Mouse (Mus musculus) urinary bladder, postnatal 25 days (tissue): ENCODE data around the gene Olfr524.

Source experiments
- DNase-seq: peaks from one replicate; pipeline ENCODE4 v3.0.0; 2022; ENCODE audit warnings: low spot score

Olfr524 gene

GRCm38 (mm10) chr7:140186646-140187620, 18.8 kb downstream of the Olfr524 start:
- peak; percentile 9 for DNase-seq

GRCm38 (mm10) chr7:140184206-140184605, 21.6 kb downstream of the Olfr524 start:
- DNase-seq, result no peak

GRCm38 (mm10) chr7:140180692-140181091, 25.1 kb downstream of the Olfr524 start:
- no peak for DNase-seq

GRCm38 (mm10) chr7:140179176-140179575, 26.6 kb downstream of the Olfr524 start:
- no peak for DNase-seq

- DNase-seq, result no peak
Measured at GRCm38 (mm10) chr7:140172936-140173335, 32.8 kb downstream of the Olfr524 start, which contains the start of gene Olfr523. TSS of gene Olfr523 (plus strand) at chr7:140173217.

GRCm38 (mm10) chr7:140170863-140171262, 34.9 kb downstream of the Olfr524 start:
- DNase-seq, result no peak

GRCm38 (mm10) chr7:140169386-140169785, 36.4 kb downstream of the Olfr524 start:
- no peak for DNase-seq

- DNase-seq, result no peak
Measured at GRCm38 (mm10) chr7:140167950-140168349, 37.8 kb downstream of the Olfr524 start.

GRCm38 (mm10) chr7:140164664-140165063, 41.1 kb downstream of the Olfr524 start, which contains the start of gene Olfr522:
TSS of gene Olfr522 (minus strand) at chr7:140164764.
- no peak for DNase-seq

GRCm38 (mm10) chr7:140160363-140160762, 45.4 kb downstream of the Olfr524 start:
- no peak for DNase-seq

GRCm38 (mm10) chr7:140154218-140154927, 51.4 kb downstream of the Olfr524 start, which contains the start of gene Sprn:
TSS of gene Sprn (minus strand) at chr7:140154877.
- DNase-seq, result no peak

- DNase-seq, result no peak
Measured at GRCm38 (mm10) chr7:140153829-140154217, 51.9 kb downstream of the Olfr524 start.

- no peak for DNase-seq
Measured at GRCm38 (mm10) chr7:140153383-140153782, 52.4 kb downstream of the Olfr524 start.
